Mouse (Mus musculus) adrenal gland, postnatal 36 days (tissue): ENCODE data around the gene Abcc3. TPM values are rescaled to one million over a fixed set of nuclear protein-coding genes. Genes with fewer than 3 reads are reported as not detected.
A peak's percentile ranks its signal among the peaks of the same experiment; 100 is the strongest.

Source experiments
- DNase-seq, 2 experiments: peaks; one replicate each; pipeline ENCODE4 v3.0.0; 2021; ENCODE audit warnings: mixed read lengths in 1 of 2
- total RNA-seq, 2 experiments: library from RNA; stranded (reverse); gene quantifications; 2 replicates each; pipeline ENCODE4 v1.2.3; 2021

The Abcc3 gene
- total RNA-seq, 2 experiments from 2014 or later: 3.8 to 7.4 TPM

DNA sequence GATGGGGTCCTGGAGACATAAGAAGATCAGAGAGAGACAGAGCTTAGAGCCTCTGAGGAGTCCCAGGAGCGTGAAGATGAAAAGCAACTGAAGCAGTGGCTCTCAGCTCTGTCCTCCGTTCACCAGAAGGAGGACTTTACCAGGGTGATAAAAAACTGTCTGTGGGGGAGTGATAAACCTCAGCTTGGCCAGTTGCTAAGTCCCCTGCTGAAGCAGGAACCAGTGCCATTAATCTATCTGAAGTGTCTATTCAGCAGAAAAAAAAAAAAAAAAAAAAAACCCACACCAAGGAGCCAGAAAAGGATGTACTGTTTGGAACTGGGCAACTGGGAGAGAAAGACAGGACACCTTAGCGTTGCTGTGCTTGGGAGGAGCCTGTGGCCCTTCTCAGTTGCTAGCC is 41.7 kb downstream of the Abcc3 start:
- DNase-seq: no peak

- DNase-seq: no peak
These were observed 42.5 kb downstream of the Abcc3 start for GRCm38 (mm10) chr11:94350337-94350736.

GRCm38 (mm10) chr11:94349839-94350238 is 43.0 kb downstream of the Abcc3 start:
- DNase-seq: no peak

- DNase-seq: peak in 1 of 2 experiments; percentile 47
These were observed 45.7 kb downstream of the Abcc3 start for GRCm38 (mm10) chr11:94347063-94347575.

GRCm38 (mm10) chr11:94346611-94347010 is 46.2 kb downstream of the Abcc3 start:
- peak; percentile 74 to 78 for DNase-seq

GRCm38 (mm10) chr11:94345926-94346325 is 46.9 kb downstream of the Abcc3 start:
- DNase-seq: peak in 1 of 2 experiments; percentile 25

- no peak for DNase-seq
These were observed 48.3 kb downstream of the Abcc3 start for GRCm38 (mm10) chr11:94344470-94344869.

- no peak for DNase-seq
These were observed 48.8 kb downstream of the Abcc3 start for GRCm38 (mm10) chr11:94343955-94344358.

- DNase-seq: no peak
These were observed 50.5 kb downstream of the Abcc3 start for GRCm38 (mm10) chr11:94342114-94342905.

GRCm38 (mm10) chr11:94340948-94341933 is 51.6 kb downstream of the Abcc3 start:
- no peak for DNase-seq

- DNase-seq: peak; percentile 54 to 65
These were observed 52.8 kb downstream of the Abcc3 start for GRCm38 (mm10) chr11:94339732-94340585.

- peak in 1 of 2 experiments; percentile 36 for DNase-seq
These were observed 54.5 kb downstream of the Abcc3 start for GRCm38 (mm10) chr11:94338347-94338746.

DNA sequence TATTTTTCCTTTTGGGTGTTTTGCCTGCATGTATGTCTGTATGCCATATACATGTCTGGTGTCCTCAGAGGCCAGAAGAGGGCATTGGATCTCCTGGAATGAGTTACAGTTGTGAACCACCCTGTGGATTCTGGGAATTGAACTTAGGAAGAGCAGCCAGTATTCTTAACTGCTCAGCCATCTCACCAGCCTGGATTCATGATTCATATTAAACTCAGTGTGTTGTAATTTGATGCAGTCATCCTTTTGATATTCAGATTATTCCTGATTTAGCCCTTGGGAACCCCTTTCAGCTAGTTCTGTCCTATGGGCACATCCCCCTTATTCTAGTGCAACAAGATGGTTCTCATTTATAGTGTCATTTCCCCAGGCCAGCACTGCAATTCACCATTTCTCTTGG is 56.2 kb downstream of the Abcc3 start:
- DNase-seq: no peak

- DNase-seq: no peak
These were observed 58.3 kb downstream of the Abcc3 start for GRCm38 (mm10) chr11:94334386-94334968.

GRCm38 (mm10) chr11:94332726-94333125 is 60.1 kb downstream of the Abcc3 start:
- DNase-seq: no peak

- no peak for DNase-seq
These were observed 62.6 kb downstream of the Abcc3 start for GRCm38 (mm10) chr11:94330211-94330610.

- peak; percentile 59 to 63 for DNase-seq
These were observed 63.4 kb downstream of the Abcc3 start for GRCm38 (mm10) chr11:94329270-94329891.

DNA sequence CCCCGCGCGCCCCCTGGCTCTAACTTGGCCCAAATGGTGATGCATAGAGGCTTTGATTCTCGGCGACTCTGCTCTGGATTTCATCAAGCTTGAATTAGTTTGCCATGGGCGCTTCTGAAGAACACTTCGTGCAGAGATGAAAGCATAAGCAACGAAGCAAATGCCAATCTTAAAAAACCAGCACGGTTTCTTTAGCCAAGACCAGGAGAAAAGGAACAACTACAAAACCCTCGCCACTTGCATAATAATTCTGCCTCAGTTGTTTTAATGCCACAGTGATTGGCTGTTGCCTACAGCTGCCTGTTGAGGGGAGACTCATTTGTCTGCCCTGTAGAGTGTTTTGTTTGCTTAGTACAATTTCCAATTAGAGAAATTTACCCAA is 64.2 kb downstream of the Abcc3 start:
- no peak for DNase-seq

- DNase-seq: peak; percentile 96
These were observed 64.8 kb downstream of the Abcc3 start, which contains the start of gene Ankrd40 for GRCm38 (mm10) chr11:94327693-94328643. TSS of gene Ankrd40 (plus strand) at chr11:94328001.
